Mouse (Mus musculus) myocyte (in vitro differentiated cells): ENCODE results near the gene Olfr963.

ENCODE experiments used
- E2F4 ChIP-seq: IDR thresholded peaks from one replicate; pipeline ENCODE4 v1.6.1; 2011; ENCODE audit warnings: mild to moderate bottlenecking, control low read depth, moderate library complexity; ENCODE audit not compliant: insufficient read depth
- MAX ChIP-seq: IDR thresholded peaks from one replicate; pipeline ENCODE4 v1.6.1; 2011; ENCODE audit warnings: low read depth, mild to moderate bottlenecking, control low read depth
- POLR2A ChIP-seq: IDR thresholded peaks from one replicate; pipeline ENCODE4 v1.6.1; 2011; ENCODE audit warnings: low read depth, mild to moderate bottlenecking, control low read depth, moderate library complexity; ENCODE audit not compliant: insufficient read length
- POLR2AphosphoS2 ChIP-seq: IDR thresholded peaks from one replicate; pipeline ENCODE4 v1.6.1; 2011; ENCODE audit warnings: low read depth, control low read depth; ENCODE audit not compliant: insufficient read length
- SRF ChIP-seq: IDR thresholded peaks from one replicate; pipeline ENCODE4 v1.6.1; 2011; ENCODE audit warnings: low read depth; ENCODE audit not compliant: control insufficient read depth, insufficient read length
- TCF12 ChIP-seq: IDR thresholded peaks from one replicate; pipeline ENCODE4 v1.6.1; 2011; ENCODE audit warnings: mild to moderate bottlenecking, control low read depth; ENCODE audit not compliant: poor library complexity, insufficient read depth, severe bottlenecking
- USF1 ChIP-seq: IDR thresholded peaks from one replicate; pipeline ENCODE4 v1.6.1; 2011; ENCODE audit warnings: low read depth, mild to moderate bottlenecking, control low read depth, moderate library complexity

- TF ChIP-seq POLR2A (no peak), MAX (no peak), USF1 (no peak), SRF (no peak), TCF12 (no peak), POLR2AphosphoS2 (no peak), E2F4 (no peak)
Observed at GRCm38 (mm10) chr9:39666905-39667304, at the start of gene Olfr963.
